In the genomic region with DNA sequence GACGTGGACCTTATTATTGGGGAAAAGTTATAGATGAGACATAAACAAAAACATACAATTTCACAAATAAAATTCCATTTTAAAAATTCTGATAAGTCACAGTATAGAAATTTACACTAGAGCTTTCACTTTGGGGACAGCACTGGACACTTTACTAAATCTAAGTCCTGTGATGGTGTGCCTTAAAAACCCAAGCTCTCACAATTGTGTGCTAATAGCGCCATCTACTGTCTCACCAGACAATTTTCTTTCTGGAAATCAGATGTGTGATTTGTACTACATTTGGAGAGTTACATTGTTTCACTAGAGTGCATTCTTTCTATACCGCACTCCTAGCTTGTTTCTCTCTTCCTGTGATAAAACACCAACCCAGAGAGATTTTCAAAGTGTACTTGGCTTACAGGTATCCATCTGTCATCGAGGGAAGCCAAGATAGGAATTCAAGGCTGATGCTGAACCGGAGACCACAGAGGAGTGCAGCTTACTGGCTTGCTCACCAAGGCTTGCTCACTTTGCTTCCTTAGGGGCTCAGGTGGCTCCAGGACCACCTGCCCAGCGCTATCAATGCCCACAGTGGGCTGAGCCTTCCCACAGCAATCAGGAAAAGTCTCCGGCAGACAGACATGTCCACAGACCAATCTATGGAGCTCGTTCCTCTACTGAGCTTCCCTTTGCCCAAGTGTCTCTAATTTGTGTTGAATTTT, we compare ENCODE assay signal across 7 mouse cellular contexts. TPM values are rescaled to one million over a fixed set of nuclear protein-coding genes. Genes with fewer than 3 reads are reported as not detected.
DNase-seq lines count a peak whose midpoint lies in the region; ATAC-seq and TF ChIP-seq lines count a peak whose summit lies in the region.

No protein-coding gene starts in this region.

- 46% methylated on average over 8 of the region's 8 CpGs for WGBS in kidney, embryonic 14.5 days
- WGBS in neural tube, embryonic 12.5 days, result 48% methylated on average over 8 of the region's 8 CpGs

- CTCF ChIA-PET in Patski (lab: Charles Lee), result interaction anchor here (0.7 to 1.9 kb wide), 13 partner anchors 17 to 259 kb away, joined by 3 to 12 read pairs (median 4); no protein-coding TSS in a partner anchor

- no peaks in the 10 kb centered on the region for H3K27me3 ChIP-seq in kidney, embryonic 14.5 days (ENCODE audit: control insufficient read depth, insufficient read depth, low read length)
- no peaks in the 10 kb centered on the region for H3K27me3 ChIP-seq in CH12.LX (replicated peaks)
- peaks cover 8% of the 10 kb centered on the region for H3K27me3 ChIP-seq in Patski
- H3K27me3 ChIP-seq in neural tube, embryonic 12.5 days (replicated peaks), result no peaks in the 10 kb centered on the region

- no peaks in the 10 kb centered on the region for H3K79me2 ChIP-seq in CH12.LX (replicated peaks; ENCODE audit: control insufficient read depth, extremely low read depth, insufficient read depth, poor library complexity, severe bottlenecking)

- in situ Hi-C loops in CH12.LX (cut with MboI; ENCODE audit: low pct_ligation_motif_present, low pct_unique_long_range_greater_than_20kb, low sequenced_read_pairs) (loop anchor here (25.0 kb wide), 1 partner anchor 1248 kb away; no protein-coding TSS in a partner anchor), Patski (cut with MboI; ENCODE audit: low pct_unique_long_range_greater_than_20kb) (loop anchor here (5.0 to 25.0 kb wide), 2 partner anchors 208 to 698 kb away; no protein-coding TSS in a partner anchor)

- dilution Hi-C loops in CH12.LX (cut with MboI; ENCODE audit: extremely low pct_ligation_motif_present, extremely low pct_unique_long_range_greater_than_20kb, low sequenced_read_pairs), result no loop called here

- TF ChIP-seq CTCF in CH12.LX (conservative IDR thresholded peaks at IDR 0.05 in 1 of 2, IDR thresholded peaks at IDR 0.05 in 1 of 2; ENCODE audit: low read depth in 2 of 2, low read length in 2 of 2) (peak; percentile 52 to 89), Patski (IDR thresholded peaks at IDR 0.05) (peak; percentile 76)

- H3K9ac ChIP-seq in kidney, embryonic 14.5 days (ENCODE audit: low read depth, low read length), result no peak overlapping the region
- H3K9ac ChIP-seq in CH12.LX (ENCODE audit: insufficient read depth, low read depth), result no peak overlapping the region
- H3K9ac ChIP-seq in neural tube, embryonic 12.5 days, result no peak overlapping the region

- TF ChIP-seq EP300 in CH12.LX (IDR thresholded peaks at IDR 0.05; ENCODE audit: low read length), result no peak

- H3K9me3 ChIP-seq in kidney, embryonic 14.5 days (ENCODE audit: control insufficient read depth, low read length), result no peaks in the 10 kb centered on the region
- no peaks in the 10 kb centered on the region for H3K9me3 ChIP-seq in CH12.LX (replicated peaks; ENCODE audit: low read length)
- H3K9me3 ChIP-seq in neural tube, embryonic 12.5 days, result no peaks in the 10 kb centered on the region

- peak; percentile 55; the same call in 1 of the 2 replicates for ATAC-seq in kidney, embryonic 14.5 days (ENCODE audit: low FRiP score, low TSS enrichment)
- ATAC-seq in Patski, result no peak
- ATAC-seq in neural tube, embryonic 12.5 days (ENCODE audit: low FRiP score, low read depth), result peak; percentile 63; the same call in 1 of the 2 replicates

- no peak overlapping the region for H3K27ac ChIP-seq in kidney, embryonic 14.5 days (ENCODE audit: low read depth, low read length)
- no peak overlapping the region for H3K27ac ChIP-seq in CH12.LX (ENCODE audit: insufficient read depth, low read depth)
- H3K27ac ChIP-seq in neural tube, embryonic 12.5 days, result no peak overlapping the region

- H3K4me1 ChIP-seq in kidney, embryonic 14.5 days (ENCODE audit: control insufficient read depth, insufficient read depth, low read length), result no peaks in the 10 kb centered on the region
- H3K4me1 ChIP-seq in CH12.LX (ENCODE audit: control insufficient read depth in 1 of 2, insufficient read depth in 2 of 2), result no peaks in the 10 kb centered on the region
- no peaks in the 10 kb centered on the region for H3K4me1 ChIP-seq in neural tube, embryonic 12.5 days

- no peaks in the 10 kb centered on the region for H3K36me3 ChIP-seq in kidney, embryonic 14.5 days (ENCODE audit: control insufficient read depth, insufficient read depth, low read length)
- H3K36me3 ChIP-seq in CH12.LX (replicated peaks in 1 of 2; ENCODE audit: control insufficient read depth in 1 of 2, insufficient read depth in 1 of 2, low read length in 1 of 2), result no peaks in the 10 kb centered on the region
- H3K36me3 ChIP-seq in neural tube, embryonic 12.5 days, result no peaks in the 10 kb centered on the region

- POLR2A ChIA-PET in Patski (lab: Charles Lee), result no interaction called here

- TF ChIP-seq POLR2A in CH12.LX (IDR thresholded peaks at IDR 0.05; ENCODE audit: low read depth, low read length), result no peak

- TF ChIP-seq RAD21 in CH12.LX (IDR thresholded peaks at IDR 0.05; ENCODE audit: low read depth, low read length), result peak; percentile 94

- no peak overlapping the region for H3K4me3 ChIP-seq in kidney, embryonic 14.5 days (ENCODE audit: low read length)
- H3K4me3 ChIP-seq in CH12.LX (replicated peaks in 1 of 3; ENCODE audit: low read depth in 2 of 3, low read length in 2 of 3, poor library complexity in 1 of 3), result no peak overlapping the region
- no peak overlapping the region for H3K4me3 ChIP-seq in neural tube, embryonic 12.5 days

- DNase-seq in kidney, postnatal 4 days, result no peak
- DNase-seq in CH12.LX (ENCODE audit: extremely low read depth) (peak; percentile 58), Patski (ENCODE audit: low read depth, low spot score) (no peak)
- DNase-seq in induced T-regulatory cell, adult 2 months (ENCODE audit: low read depth), result peak; percentile 65
- DNase-seq in right cerebral cortex, postnatal 4 days, result no peak

- no peak overlapping the region for H3K4me2 ChIP-seq in kidney, embryonic 14.5 days (replicated peaks; ENCODE audit: low read depth, low read length)
- H3K4me2 ChIP-seq in CH12.LX (ENCODE audit: insufficient read depth, low read depth, poor library complexity, severe bottlenecking), result no peak overlapping the region
- H3K4me2 ChIP-seq in neural tube, embryonic 12.5 days (replicated peaks), result no peak overlapping the region

TF ChIP-seq in CH12.LX, 34 proteins besides CTCF, POLR2A, EP300 and RAD21 (continues in another document):
- TF ChIP-seq MXI1 (IDR thresholded peaks at IDR 0.05; ENCODE audit: low read depth, low read length), result no peak
- TF ChIP-seq JUND (conservative IDR thresholded peaks at IDR 0.05; ENCODE audit: low read depth, low read length), result 0 out of 2 replicates have a peak, but pooled peaks have one; percentile 34
- TF ChIP-seq SMC3 (IDR thresholded peaks at IDR 0.05; ENCODE audit: low read depth, low read length), result peak; percentile 81
- no peak for TF ChIP-seq ZKSCAN1 (IDR thresholded peaks at IDR 0.05; ENCODE audit: borderline replicate concordance, low read depth, low read length)
- no peak for TF ChIP-seq ETS1 (conservative IDR thresholded peaks at IDR 0.05; ENCODE audit: low read depth, low read length)
- no peak for TF ChIP-seq MAX (IDR thresholded peaks at IDR 0.05; ENCODE audit: low read length)
- no peak for TF ChIP-seq PAX5 (IDR thresholded peaks at IDR 0.05; ENCODE audit: low read length)
- TF ChIP-seq ZMIZ1 (IDR thresholded peaks at IDR 0.05; ENCODE audit: low read depth, low read length), result no peak
- TF ChIP-seq MAFK (IDR thresholded peaks at IDR 0.05; ENCODE audit: insufficient replicate concordance, low read length), result no peak
- TF ChIP-seq IRF4 (IDR thresholded peaks at IDR 0.05; ENCODE audit: low read depth, low read length), result 0 out of 2 replicates have a peak, but pooled peaks have one; percentile 21
- peak; percentile 29; the same call in 1 of the 2 replicates for TF ChIP-seq ZC3H11A (IDR thresholded peaks at IDR 0.05; ENCODE audit: low read depth, low read length)
- TF ChIP-seq E2F4 (IDR thresholded peaks at IDR 0.05; ENCODE audit: insufficient replicate concordance, low read depth, low read length), result no peak
- no peak for TF ChIP-seq UBTF (IDR thresholded peaks at IDR 0.05; ENCODE audit: low read depth, low read length)
- TF ChIP-seq MYC (IDR thresholded peaks at IDR 0.05; ENCODE audit: low read depth, low read length), result 0 out of 2 replicates have a peak, but pooled peaks have one; percentile 33
- no peak for TF ChIP-seq TCF12 (IDR thresholded peaks at IDR 0.05; ENCODE audit: low read depth, low read length)
- no peak for TF ChIP-seq HCFC1 (IDR thresholded peaks at IDR 0.05; ENCODE audit: low read depth, low read length)
- TF ChIP-seq NELFE (IDR thresholded peaks at IDR 0.05; ENCODE audit: low read depth, low read length), result no peak
- no peak for TF ChIP-seq MAZ (IDR thresholded peaks at IDR 0.05; ENCODE audit: low read depth, low read length)
- no peak for TF ChIP-seq CHD1 (IDR thresholded peaks at IDR 0.05; ENCODE audit: low read depth, low read length)
- no peak for TF ChIP-seq USF2 (conservative IDR thresholded peaks at IDR 0.05; ENCODE audit: low read depth, low read length)
- no peak for TF ChIP-seq JUN (IDR thresholded peaks at IDR 0.05; ENCODE audit: insufficient read depth, low read depth, low read length)
- TF ChIP-seq BHLHE40 (IDR thresholded peaks at IDR 0.05; ENCODE audit: low read depth, low read length), result 0 out of 2 replicates have a peak, but pooled peaks have one; percentile 4
- TF ChIP-seq MEF2A (IDR thresholded peaks at IDR 0.05; ENCODE audit: borderline replicate concordance, low read depth, low read length), result no peak
- TF ChIP-seq ZNF384 (IDR thresholded peaks at IDR 0.05; ENCODE audit: low read depth, low read length), result no peak
- TF ChIP-seq POLR2AphosphoS2 (IDR thresholded peaks at IDR 0.05; ENCODE audit: low read depth, low read length), result no peak
- TF ChIP-seq USF1 (IDR thresholded peaks at IDR 0.05; ENCODE audit: low read depth, low read length), result no peak
- TF ChIP-seq TBP (conservative IDR thresholded peaks at IDR 0.05; ENCODE audit: low read depth, low read length), result no peak

RNA-seq across cellular contexts. Expression of gene Cmas, which starts 21.0 kb away (rescaled TPM):
- 81.1 and 85.6 TPM in 2 replicates for polyA plus RNA-seq in kidney, embryonic 14.5 days (2014; fragmentation: Nextera tagmentation; extraction: Ambion mirVana)
- total RNA-seq in CH12.LX (2012; rRNA removed) (37.3 and 39.5 TPM in 2 replicates), CH12.LX (2014; rRNA removed) (62.4 and 66.7 TPM in 2 replicates)
- polyA plus RNA-seq in CH12.LX (2012; ENCODE audit: insufficient read length, low read depth) (63.9 and 65.7 TPM in 2 replicates), Patski (2021) (42.5 TPM)
- 144 and 147 TPM in 2 replicates for polyA plus RNA-seq in neural tube, embryonic 12.5 days (2016; fragmentation: Nextera tagmentation; extraction: Ambion mirVana)

RNA-seq across cellular contexts. Expression of gene Abcc9, which starts 33.3 kb away (rescaled TPM):
- 6.4 and 7.3 TPM in 2 replicates for polyA plus RNA-seq in kidney, embryonic 14.5 days (2014; fragmentation: Nextera tagmentation; extraction: Ambion mirVana)
- total RNA-seq in CH12.LX (2012; rRNA removed) (not detected in 2 replicates), CH12.LX (2014; rRNA removed) (not detected in 2 replicates)
- polyA plus RNA-seq in CH12.LX (2012; ENCODE audit: insufficient read length, low read depth) (not detected in 2 replicates), Patski (2021) (not detected)
- 2.1 and 2.4 TPM in 2 replicates for polyA plus RNA-seq in neural tube, embryonic 12.5 days (2016; fragmentation: Nextera tagmentation; extraction: Ambion mirVana)

Comparison
In these comparisons a context has a peak if more than half of its experiments do, and no peak if none do; other contexts are left out.
1. DNase-seq: peak in CH12.LX (single experiment) and induced T-regulatory cell, adult 2 months (single experiment); none in kidney, postnatal 4 days (0 of 2), Patski (single experiment) and right cerebral cortex, postnatal 4 days (single experiment).